Mouse (Mus musculus) stomach, postnatal 0 days (tissue): ENCODE measurements around the gene Il25.

Source experiments
- CTCF ChIP-seq: IDR thresholded peaks from 2 replicates; pipeline ENCODE4 v1.5.1; 2016; ENCODE audit warnings: antibody characterized with exemption, low read depth, mild to moderate bottlenecking, moderate library complexity
- EP300 ChIP-seq: optimal IDR thresholded peaks from 2 replicates; pipeline ENCODE3; 2016; ENCODE audit warnings: antibody characterized with exemption

- TF ChIP-seq EP300, result no peak
- TF ChIP-seq CTCF, result no peak
These were observed 38.0 kb upstream of the Il25 start for GRCm38 (mm10) chr14:54894296-54895151.
